Mouse (Mus musculus) embryonic facial prominence, embryonic 15.5 days (tissue): ENCODE measurements around the gene Slc15a2. TPM values are rescaled to one million over a fixed set of nuclear protein-coding genes. Genes with fewer than 3 reads are reported as not detected.

Experiments used
- ATAC-seq: fragments of 200-750 bp; cut with Nextera tagmentation; 2 replicates; pipeline ENCODE4 v1.8.0; 2017; ENCODE audit warnings: low read depth, moderate TSS enrichment; ENCODE audit not compliant: insufficient number of reproducible peaks, low FRiP score, low TSS enrichment
- H3K27ac ChIP-seq: fragments of 300-500 bp; sonication (generic); replicated peaks from 2 replicates; pipeline ENCODE4 v1.5.1; 2015; ENCODE audit warnings: mild to moderate bottlenecking, inconsistent platforms
- H3K27me3 ChIP-seq: fragments of 300-500 bp; sonication (generic); 2 replicates; pipeline ENCODE4 v1.6.1; 2015; ENCODE audit warnings: inconsistent platforms
- H3K36me3 ChIP-seq: fragments of 300-500 bp; sonication (generic); 2 replicates; pipeline ENCODE4 v1.6.1; 2015; ENCODE audit warnings: mild to moderate bottlenecking, inconsistent platforms
- H3K4me1 ChIP-seq: fragments of 300-500 bp; sonication (generic); 2 replicates; pipeline ENCODE4 v1.6.1; 2015; ENCODE audit warnings: inconsistent platforms
- H3K4me2 ChIP-seq: fragments of 300-500 bp; sonication (generic); replicated peaks from 2 replicates; pipeline ENCODE4 v1.6.1; 2015; ENCODE audit warnings: mild to moderate bottlenecking, inconsistent platforms
- H3K4me3 ChIP-seq: fragments of 300-500 bp; sonication (generic); replicated peaks from 2 replicates; pipeline ENCODE4 v1.5.1; 2015; ENCODE audit warnings: mild to moderate bottlenecking, inconsistent platforms
- H3K9ac ChIP-seq: fragments of 300-500 bp; sonication (generic); 2 replicates; pipeline ENCODE4 v1.6.1; 2015; ENCODE audit warnings: inconsistent platforms
- H3K9me3 ChIP-seq: fragments of 300-500 bp; sonication (generic); replicated peaks from 2 replicates; pipeline ENCODE4 v1.6.1; 2016; ENCODE audit warnings: inconsistent platforms
- whole genome bisulfite sequencing: fragments of 180-500 bp; shearing (Covaris S2); methylation state at CpG from one replicate; pipeline ENCODE4 v1.1.7; 2015; 5-methylcytosine and 5-hydroxymethylcytosine counted together
- polyA plus RNA-seq: library from polyadenylated mRNA; unstranded; fragments of >200 nt; fragmentation: Nextera tagmentation; extraction: Ambion mirVana; gene quantifications from 2 replicates; pipeline ENCODE4 v1.2.1, GENCODE M21; 2015

Slc15a2 gene
- polyA plus RNA-seq, 1 experiment from 2014 or later = 9.7 TPM

GRCm38 (mm10) chr16:36751979-36752378, 32.8 kb downstream of the Slc15a2 start:
- H3K36me3 ChIP-seq = no peaks in the 10 kb centered on the region
- H3K4me3 ChIP-seq = no peak overlapping the region
- WGBS = 90% methylated on average over 3 of the region's 3 CpGs
- H3K4me2 ChIP-seq = no peak overlapping the region
- no peaks in the 10 kb centered on the region for H3K9me3 ChIP-seq
- H3K27ac ChIP-seq = no peak overlapping the region
- no peaks in the 10 kb centered on the region for H3K27me3 ChIP-seq
- no peak overlapping the region for H3K9ac ChIP-seq
- no peak for ATAC-seq
- no peaks in the 10 kb centered on the region for H3K4me1 ChIP-seq

GRCm38 (mm10) chr16:36747767-36748166, 37.0 kb downstream of the Slc15a2 start:
- H3K4me2 ChIP-seq = no peak overlapping the region
- WGBS = 74% methylated on average over 2 of the region's 2 CpGs
- H3K4me3 ChIP-seq = no peak overlapping the region
- no peak for ATAC-seq
- H3K27me3 ChIP-seq = no peaks in the 10 kb centered on the region
- H3K9ac ChIP-seq = no peak overlapping the region
- no peak overlapping the region for H3K27ac ChIP-seq
- no peaks in the 10 kb centered on the region for H3K4me1 ChIP-seq
- no peaks in the 10 kb centered on the region for H3K9me3 ChIP-seq
- no peaks in the 10 kb centered on the region for H3K36me3 ChIP-seq

GRCm38 (mm10) chr16:36747068-36747467, 37.7 kb downstream of the Slc15a2 start:
- Histone ChIP-seq H3K27ac (no peak overlapping the region), H3K4me3 (no peak overlapping the region), H3K36me3 (no peaks in the 10 kb centered on the region), H3K4me2 (no peak overlapping the region), H3K27me3 (no peaks in the 10 kb centered on the region), H3K9ac (no peak overlapping the region), H3K4me1 (no peaks in the 10 kb centered on the region), H3K9me3 (no peaks in the 10 kb centered on the region)
- WGBS = 71% methylated on average over 4 of the region's 4 CpGs
- ATAC-seq = no peak

GRCm38 (mm10) chr16:36743580-36743979, 41.2 kb downstream of the Slc15a2 start:
- Histone ChIP-seq H3K27me3 (no peaks in the 10 kb centered on the region), H3K9me3 (no peaks in the 10 kb centered on the region), H3K4me3 (no peak overlapping the region), H3K36me3 (no peaks in the 10 kb centered on the region), H3K27ac (no peak overlapping the region), H3K4me1 (no peaks in the 10 kb centered on the region), H3K9ac (no peak overlapping the region), H3K4me2 (no peak overlapping the region)
- no peak for ATAC-seq
- 88% methylated on average over 8 of the region's 8 CpGs for WGBS

GRCm38 (mm10) chr16:36739404-36739930, 45.3 kb downstream of the Slc15a2 start:
- Histone ChIP-seq H3K27me3 (no peaks in the 10 kb centered on the region), H3K27ac (no peak overlapping the region), H3K36me3 (no peaks in the 10 kb centered on the region), H3K4me2 (no peak overlapping the region), H3K4me3 (no peak overlapping the region), H3K9ac (no peak overlapping the region), H3K9me3 (no peaks in the 10 kb centered on the region), H3K4me1 (no peaks in the 10 kb centered on the region)
- 33% methylated on average over 4 of the region's 4 CpGs for WGBS
- no peak for ATAC-seq

- H3K4me3 ChIP-seq = no peak overlapping the region
- H3K4me2 ChIP-seq = no peak overlapping the region
- no peaks in the 10 kb centered on the region for H3K36me3 ChIP-seq
- H3K9ac ChIP-seq = no peak overlapping the region
- H3K27ac ChIP-seq = no peak overlapping the region
- 84% methylated on average over 3 of the region's 3 CpGs for WGBS
- no peak for ATAC-seq
- H3K9me3 ChIP-seq = no peaks in the 10 kb centered on the region
- H3K27me3 ChIP-seq = no peaks in the 10 kb centered on the region
- no peaks in the 10 kb centered on the region for H3K4me1 ChIP-seq
Measured at GRCm38 (mm10) chr16:36735421-36735820, 49.3 kb downstream of the Slc15a2 start.

- Histone ChIP-seq H3K4me3 (no peak overlapping the region), H3K27me3 (no peaks in the 10 kb centered on the region), H3K4me1 (no peaks in the 10 kb centered on the region), H3K9me3 (no peaks in the 10 kb centered on the region), H3K36me3 (no peaks in the 10 kb centered on the region), H3K4me2 (no peak overlapping the region), H3K27ac (no peak overlapping the region), H3K9ac (no peak overlapping the region)
- WGBS = 26% methylated on average over 1 of the region's 1 CpGs
- no peak for ATAC-seq
Measured at GRCm38 (mm10) chr16:36733827-36734226, 50.9 kb downstream of the Slc15a2 start.

GRCm38 (mm10) chr16:36732572-36732971, 52.2 kb downstream of the Slc15a2 start:
- H3K4me2 ChIP-seq = no peak overlapping the region
- no peaks in the 10 kb centered on the region for H3K9me3 ChIP-seq
- H3K36me3 ChIP-seq = no peaks in the 10 kb centered on the region
- H3K27me3 ChIP-seq = no peaks in the 10 kb centered on the region
- H3K4me1 ChIP-seq = no peaks in the 10 kb centered on the region
- H3K27ac ChIP-seq = no peak overlapping the region
- ATAC-seq = no peak
- no peak overlapping the region for H3K4me3 ChIP-seq
- H3K9ac ChIP-seq = no peak overlapping the region

GRCm38 (mm10) chr16:36728959-36729358, 55.8 kb downstream of the Slc15a2 start:
- Histone ChIP-seq H3K9ac (no peak overlapping the region), H3K4me1 (no peaks in the 10 kb centered on the region), H3K9me3 (no peaks in the 10 kb centered on the region), H3K36me3 (no peaks in the 10 kb centered on the region), H3K4me3 (no peak overlapping the region), H3K27ac (no peak overlapping the region), H3K27me3 (no peaks in the 10 kb centered on the region), H3K4me2 (no peak overlapping the region)
- 80% methylated on average over 2 of the region's 2 CpGs for WGBS
- ATAC-seq = no peak

- Histone ChIP-seq H3K27me3 (no peaks in the 10 kb centered on the region), H3K4me2 (no peak overlapping the region), H3K4me3 (no peak overlapping the region), H3K4me1 (no peaks in the 10 kb centered on the region), H3K9ac (no peak overlapping the region), H3K9me3 (no peaks in the 10 kb centered on the region), H3K27ac (no peak overlapping the region), H3K36me3 (no peaks in the 10 kb centered on the region)
- ATAC-seq = no peak
- WGBS = 65% methylated on average over 3 of the region's 3 CpGs
Measured at GRCm38 (mm10) chr16:36723880-36724443, 60.8 kb downstream of the Slc15a2 start.

- no peak for ATAC-seq
- no peak overlapping the region for H3K4me3 ChIP-seq
- no peaks in the 10 kb centered on the region for H3K9me3 ChIP-seq
- no peak overlapping the region for H3K9ac ChIP-seq
- H3K27me3 ChIP-seq = no peaks in the 10 kb centered on the region
- no peaks in the 10 kb centered on the region for H3K36me3 ChIP-seq
- H3K27ac ChIP-seq = no peak overlapping the region
- H3K4me1 ChIP-seq = no peaks in the 10 kb centered on the region
- WGBS = 16% methylated on average over 4 of the region's 4 CpGs
- H3K4me2 ChIP-seq = no peak overlapping the region
Measured at GRCm38 (mm10) chr16:36722739-36723138, 62.0 kb downstream of the Slc15a2 start.
